Mouse (Mus musculus): ENCODE results near the gene Lilrb4a. TPM values are rescaled to one million over a fixed set of nuclear protein-coding genes. Genes with fewer than 3 reads are reported as not detected.
"Not testable (repeated sequence)": the region's sequence is repeated elsewhere in the genome, so short reads cannot be mapped to it uniquely, and the experiment has no call there.

Lilrb4a gene
- polyA plus RNA-seq (2014; fragmentation: Nextera tagmentation; extraction: Ambion mirVana) = 3.3 and 5.1 TPM in 2 replicates

- DNase-seq (ENCODE audit: low spot score); H3K36me3 ChIP-seq (ENCODE audit: control insufficient read depth, insufficient read depth, low read length); ATAC-seq (replicated peaks; ENCODE audit: low FRiP score); H3K4me1 ChIP-seq (replicated peaks; ENCODE audit: control insufficient read depth, insufficient read depth, low read length); H3K27me3 ChIP-seq (replicated peaks; ENCODE audit: control insufficient read depth, insufficient read depth, low read length); H3K9me3 ChIP-seq (ENCODE audit: control insufficient read depth, low read length); H3K4me2 ChIP-seq; H3K4me3 ChIP-seq (ENCODE audit: low read depth, low read length); H3K9ac ChIP-seq (ENCODE audit: low read depth, low read length); H3K27ac ChIP-seq (ENCODE audit: low read depth, low read length): not testable (repeated sequence)
- no CpG with 5 or more reads among the region's 2 CpGs for WGBS
Measured at GRCm38 (mm10) chr10:51490691-51491090, at the start of gene Lilrb4a. Lilrb4a (plus strand) TSS chr10:51490956.

DNA sequence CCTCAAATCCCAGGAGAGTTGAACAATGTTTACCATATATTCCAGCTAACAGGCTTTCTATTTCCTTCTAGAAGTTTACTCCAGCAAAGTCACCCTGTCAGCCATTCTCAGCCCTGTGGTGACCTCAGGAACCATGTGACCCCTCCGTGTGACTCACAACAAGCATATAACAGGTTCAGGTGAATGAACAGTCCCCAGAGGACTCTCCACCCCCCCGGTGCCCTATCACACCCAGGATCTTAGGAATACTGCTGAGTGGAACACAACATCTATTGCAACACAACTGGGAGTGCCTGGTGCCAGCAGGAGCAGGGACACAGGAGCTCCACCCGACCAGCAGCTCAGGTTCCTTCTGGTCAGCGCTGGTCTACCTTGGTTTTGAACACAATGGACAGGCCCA lies 39.1 kb upstream of the Lilrb4a start:
- no peaks in the 10 kb centered on the region for H3K9me3 ChIP-seq (ENCODE audit: control insufficient read depth, low read length)
- WGBS = 74% methylated on average over 4 of the region's 4 CpGs
- H3K9ac ChIP-seq (ENCODE audit: low read depth, low read length) = no peak overlapping the region
- no peak overlapping the region for H3K4me2 ChIP-seq
- no peaks in the 10 kb centered on the region for H3K4me1 ChIP-seq (replicated peaks; ENCODE audit: control insufficient read depth, insufficient read depth, low read length)
- ATAC-seq (replicated peaks; ENCODE audit: low FRiP score) (no peak), DNase-seq (ENCODE audit: low spot score) (no peak)
- H3K27me3 ChIP-seq (replicated peaks; ENCODE audit: control insufficient read depth, insufficient read depth, low read length) = no peaks in the 10 kb centered on the region
- H3K4me3 ChIP-seq (ENCODE audit: low read depth, low read length) = no peak overlapping the region
- no peak overlapping the region for H3K27ac ChIP-seq (ENCODE audit: low read depth, low read length)
- no peaks in the 10 kb centered on the region for H3K36me3 ChIP-seq (ENCODE audit: control insufficient read depth, insufficient read depth, low read length)

- H3K27ac ChIP-seq (ENCODE audit: low read depth, low read length) = no peak overlapping the region
- H3K4me3 ChIP-seq (ENCODE audit: low read depth, low read length) = no peak overlapping the region
- ATAC-seq (replicated peaks; ENCODE audit: low FRiP score) = no peak
- no peaks in the 10 kb centered on the region for H3K27me3 ChIP-seq (replicated peaks; ENCODE audit: control insufficient read depth, insufficient read depth, low read length)
- H3K4me1 ChIP-seq (replicated peaks; ENCODE audit: control insufficient read depth, insufficient read depth, low read length) = no peaks in the 10 kb centered on the region
- H3K4me2 ChIP-seq = no peak overlapping the region
- H3K9ac ChIP-seq (ENCODE audit: low read depth, low read length) = no peak overlapping the region
- no peak for DNase-seq (ENCODE audit: low spot score)
- 41% methylated on average over 1 of the region's 1 CpGs for WGBS
- no peaks in the 10 kb centered on the region for H3K36me3 ChIP-seq (ENCODE audit: control insufficient read depth, insufficient read depth, low read length)
- no peaks in the 10 kb centered on the region for H3K9me3 ChIP-seq (ENCODE audit: control insufficient read depth, low read length)
Measured at GRCm38 (mm10) chr10:51453616-51454298, 37.0 kb upstream of the Lilrb4a start.

DNA sequence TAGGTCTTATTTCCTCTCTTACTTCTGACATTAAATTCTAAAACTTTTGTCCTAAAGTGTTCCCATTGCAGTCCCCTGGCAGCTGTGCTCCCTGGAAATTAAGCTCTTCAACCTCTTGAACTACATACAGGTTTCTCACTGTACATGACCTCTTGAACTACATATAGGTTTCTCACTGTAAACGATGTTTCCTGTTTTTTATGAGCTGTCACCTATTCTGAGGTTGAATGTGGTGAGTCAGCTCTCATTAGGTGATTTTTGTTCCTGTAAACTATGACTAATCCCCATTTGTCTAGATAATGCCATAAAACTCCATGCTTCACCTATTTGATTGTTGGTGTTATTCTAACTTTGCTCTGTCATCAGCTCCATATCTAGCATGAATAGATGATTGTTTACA lies 36.4 kb upstream of the Lilrb4a start:
- Histone ChIP-seq H3K4me2 (no peak overlapping the region), H3K36me3 (ENCODE audit: control insufficient read depth, insufficient read depth, low read length) (no peaks in the 10 kb centered on the region), H3K9ac (ENCODE audit: low read depth, low read length) (no peak overlapping the region), H3K4me3 (ENCODE audit: low read depth, low read length) (no peak overlapping the region), H3K27ac (ENCODE audit: low read depth, low read length) (no peak overlapping the region), H3K27me3 (replicated peaks; ENCODE audit: control insufficient read depth, insufficient read depth, low read length) (no peaks in the 10 kb centered on the region), H3K9me3 (ENCODE audit: control insufficient read depth, low read length) (no peaks in the 10 kb centered on the region), H3K4me1 (replicated peaks; ENCODE audit: control insufficient read depth, insufficient read depth, low read length) (no peaks in the 10 kb centered on the region)
- no peak for ATAC-seq (replicated peaks; ENCODE audit: low FRiP score)
- WGBS = 37% methylated on average over 1 of the region's 1 CpGs
- DNase-seq (ENCODE audit: low spot score) = no peak

DNA sequence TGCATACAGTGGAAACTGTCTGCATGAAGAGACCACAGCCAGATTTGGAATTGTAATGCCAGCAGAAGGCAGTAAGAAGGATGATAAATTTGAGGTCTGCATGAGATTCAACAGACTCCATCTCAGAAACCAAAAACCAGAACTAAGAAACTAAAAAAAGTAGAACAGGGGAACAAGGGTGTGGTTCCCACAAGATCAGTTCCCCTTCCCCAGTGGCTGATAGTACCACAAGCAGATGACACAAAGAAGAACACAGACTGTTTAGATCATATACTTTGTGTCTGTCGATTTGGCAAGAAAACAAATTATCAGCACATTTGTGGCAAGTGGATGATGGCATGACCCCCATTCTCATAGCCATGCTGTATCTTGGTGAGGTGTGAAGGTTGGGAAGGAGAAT lies 35.0 kb upstream of the Lilrb4a start:
- no peak for ATAC-seq (replicated peaks; ENCODE audit: low FRiP score)
- Histone ChIP-seq H3K27me3 (replicated peaks; ENCODE audit: control insufficient read depth, insufficient read depth, low read length) (no peaks in the 10 kb centered on the region), H3K4me3 (ENCODE audit: low read depth, low read length) (no peak overlapping the region), H3K27ac (ENCODE audit: low read depth, low read length) (no peak overlapping the region), H3K9ac (ENCODE audit: low read depth, low read length) (no peak overlapping the region), H3K36me3 (ENCODE audit: control insufficient read depth, insufficient read depth, low read length) (no peaks in the 10 kb centered on the region), H3K9me3 (ENCODE audit: control insufficient read depth, low read length) (no peaks in the 10 kb centered on the region), H3K4me2 (no peak overlapping the region), H3K4me1 (replicated peaks; ENCODE audit: control insufficient read depth, insufficient read depth, low read length) (no peaks in the 10 kb centered on the region)
- DNase-seq (ENCODE audit: low spot score) = no peak
- 50% methylated on average over 1 of the region's 1 CpGs for WGBS

GRCm38 (mm10) chr10:51456369-51456768 lies 34.4 kb upstream of the Lilrb4a start:
- H3K36me3 ChIP-seq (ENCODE audit: control insufficient read depth, insufficient read depth, low read length) = no peaks in the 10 kb centered on the region
- H3K27me3 ChIP-seq (replicated peaks; ENCODE audit: control insufficient read depth, insufficient read depth, low read length) = no peaks in the 10 kb centered on the region
- ATAC-seq (replicated peaks; ENCODE audit: low FRiP score) (no peak), DNase-seq (ENCODE audit: low spot score) (no peak)
- H3K9ac ChIP-seq (ENCODE audit: low read depth, low read length) = no peak overlapping the region
- H3K4me1 ChIP-seq (replicated peaks; ENCODE audit: control insufficient read depth, insufficient read depth, low read length) = no peaks in the 10 kb centered on the region
- no peak overlapping the region for H3K27ac ChIP-seq (ENCODE audit: low read depth, low read length)
- WGBS = 45% methylated on average over 4 of the region's 4 CpGs
- no peak overlapping the region for H3K4me2 ChIP-seq
- no peaks in the 10 kb centered on the region for H3K9me3 ChIP-seq (ENCODE audit: control insufficient read depth, low read length)
- no peak overlapping the region for H3K4me3 ChIP-seq (ENCODE audit: low read depth, low read length)

- H3K9me3 ChIP-seq (ENCODE audit: control insufficient read depth, low read length); DNase-seq (ENCODE audit: low spot score); H3K27ac ChIP-seq (ENCODE audit: low read depth, low read length); H3K36me3 ChIP-seq (ENCODE audit: control insufficient read depth, insufficient read depth, low read length); ATAC-seq (replicated peaks; ENCODE audit: low FRiP score); H3K4me1 ChIP-seq (replicated peaks; ENCODE audit: control insufficient read depth, insufficient read depth, low read length); H3K4me2 ChIP-seq; H3K9ac ChIP-seq (ENCODE audit: low read depth, low read length); H3K4me3 ChIP-seq (ENCODE audit: low read depth, low read length); H3K27me3 ChIP-seq (replicated peaks; ENCODE audit: control insufficient read depth, insufficient read depth, low read length): not testable (repeated sequence)
- 73% methylated on average over 4 of the region's 4 CpGs for WGBS
Measured at GRCm38 (mm10) chr10:51463800-51464199, 27.0 kb upstream of the Lilrb4a start.

GRCm38 (mm10) chr10:51480397-51480796 lies 10.4 kb upstream of the Lilrb4a start, which contains the start of the genes Gm49339 and Lilr4b:
Gm49339 (plus strand) TSS chr10:51480612.
Lilr4b (plus strand) TSS chr10:51480632.
- 56% methylated on average over 1 of the region's 3 CpGs for WGBS
- not testable (repeated sequence) for H3K36me3 ChIP-seq (ENCODE audit: control insufficient read depth, insufficient read depth, low read length); H3K27me3 ChIP-seq (replicated peaks; ENCODE audit: control insufficient read depth, insufficient read depth, low read length)

GRCm38 (mm10) chr10:51520021-51520420 lies 29.3 kb downstream of the Lilrb4a start:
- H3K27me3 ChIP-seq (replicated peaks; ENCODE audit: control insufficient read depth, insufficient read depth, low read length) = no peaks in the 10 kb centered on the region
- H3K9ac ChIP-seq (ENCODE audit: low read depth, low read length) = no peak overlapping the region
- H3K27ac ChIP-seq (ENCODE audit: low read depth, low read length) = no peak overlapping the region
- no peaks in the 10 kb centered on the region for H3K9me3 ChIP-seq (ENCODE audit: control insufficient read depth, low read length)
- ATAC-seq (replicated peaks; ENCODE audit: low FRiP score) = no peak
- no peak overlapping the region for H3K4me2 ChIP-seq
- H3K4me1 ChIP-seq (replicated peaks; ENCODE audit: control insufficient read depth, insufficient read depth, low read length) = no peaks in the 10 kb centered on the region
- no peak for DNase-seq (ENCODE audit: low spot score)
- H3K36me3 ChIP-seq (ENCODE audit: control insufficient read depth, insufficient read depth, low read length) = no peaks in the 10 kb centered on the region
- no peak overlapping the region for H3K4me3 ChIP-seq (ENCODE audit: low read depth, low read length)

More at GRCm38 (mm10) chr10:51480397-51480796, 10.4 kb upstream of the Lilrb4a start, which contains the start of the genes Gm49339 and Lilr4b:
- H3K4me2 ChIP-seq; H3K4me1 ChIP-seq (replicated peaks; ENCODE audit: control insufficient read depth, insufficient read depth, low read length); H3K27ac ChIP-seq (ENCODE audit: low read depth, low read length); H3K9me3 ChIP-seq (ENCODE audit: control insufficient read depth, low read length); H3K9ac ChIP-seq (ENCODE audit: low read depth, low read length); H3K4me3 ChIP-seq (ENCODE audit: low read depth, low read length); ATAC-seq (replicated peaks; ENCODE audit: low FRiP score); DNase-seq (ENCODE audit: low spot score): not testable (repeated sequence)

All from liver, embryonic 11.5 days (tissue).